Mouse (Mus musculus): Measurements from ENCODE around the gene Thsd4.

- TF ChIP-seq CTCF (IDR thresholded peaks at IDR 0.05; ENCODE audit: control insufficient read depth, insufficient read depth, low read length) (no peak), POLR2A (IDR thresholded peaks at IDR 0.05; ENCODE audit: borderline replicate concordance, control insufficient read depth, low read depth, low read length) (no peak)
Measured at GRCm38 (mm10) chr9:60392916-60393315, 128.9 kb downstream of the Thsd4 start.
